Mouse (Mus musculus) heart, postnatal 4 days (tissue): ENCODE results near the gene Cacna1s. TPM values are rescaled to one million over a fixed set of nuclear protein-coding genes. Genes with fewer than 3 reads are reported as not detected.

Experiments
- DNase-seq: peaks from one replicate; pipeline ENCODE4 v3.0.0; 2021
- total RNA-seq, 2 experiments: library from RNA; stranded (reverse); gene quantifications; 2 replicates each; pipeline ENCODE4 v1.2.3; 2021

The Cacna1s gene
- total RNA-seq, 2 experiments from 2014 or later, result 1.2 to 1.8 TPM

DNA sequence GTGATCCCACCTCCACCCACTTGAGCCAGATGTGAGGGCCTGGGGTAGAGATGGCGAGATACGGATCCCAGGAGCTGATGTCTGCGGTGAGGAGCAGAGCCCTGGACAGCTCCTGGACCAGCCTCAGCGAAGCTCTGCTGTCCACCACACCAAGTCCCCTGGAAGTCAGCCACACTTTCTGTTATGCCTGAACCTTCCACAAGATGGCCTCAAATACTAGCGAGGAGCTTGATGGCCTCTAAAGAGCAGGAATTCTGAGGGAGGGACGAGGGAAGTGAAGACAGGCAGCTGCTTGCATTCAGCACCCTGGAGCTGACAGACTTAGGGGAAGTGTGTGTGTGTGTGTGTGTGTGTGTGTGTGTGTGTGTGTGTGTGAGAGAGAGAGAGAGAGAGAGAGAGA lies 1.1 kb upstream of the Cacna1s start:
- DNase-seq, result peak; percentile 85

- DNase-seq, result no peak
These were observed 3.2 kb downstream of the Cacna1s start for GRCm38 (mm10) chr1:136055771-136056170.

DNA sequence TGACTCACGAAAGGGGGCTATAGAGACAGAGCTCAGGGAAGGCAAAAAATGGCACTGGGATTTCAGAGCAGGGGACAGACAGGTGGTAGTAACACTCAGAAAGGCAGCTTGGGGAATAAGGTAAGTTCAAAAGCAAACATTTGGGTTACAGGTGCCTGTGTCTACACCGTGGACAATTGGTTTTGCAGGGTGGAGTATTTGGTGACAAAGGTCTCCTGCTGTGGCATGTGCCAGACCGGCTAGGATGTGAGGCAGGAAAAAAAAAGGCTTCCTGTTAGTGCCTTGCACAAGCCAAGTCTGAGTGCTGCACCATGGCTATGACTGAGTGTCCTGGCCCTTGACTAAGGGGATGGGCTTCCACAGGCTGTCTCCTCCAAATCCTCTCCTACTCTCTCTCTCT lies 6.0 kb downstream of the Cacna1s start:
- no peak for DNase-seq

DNA sequence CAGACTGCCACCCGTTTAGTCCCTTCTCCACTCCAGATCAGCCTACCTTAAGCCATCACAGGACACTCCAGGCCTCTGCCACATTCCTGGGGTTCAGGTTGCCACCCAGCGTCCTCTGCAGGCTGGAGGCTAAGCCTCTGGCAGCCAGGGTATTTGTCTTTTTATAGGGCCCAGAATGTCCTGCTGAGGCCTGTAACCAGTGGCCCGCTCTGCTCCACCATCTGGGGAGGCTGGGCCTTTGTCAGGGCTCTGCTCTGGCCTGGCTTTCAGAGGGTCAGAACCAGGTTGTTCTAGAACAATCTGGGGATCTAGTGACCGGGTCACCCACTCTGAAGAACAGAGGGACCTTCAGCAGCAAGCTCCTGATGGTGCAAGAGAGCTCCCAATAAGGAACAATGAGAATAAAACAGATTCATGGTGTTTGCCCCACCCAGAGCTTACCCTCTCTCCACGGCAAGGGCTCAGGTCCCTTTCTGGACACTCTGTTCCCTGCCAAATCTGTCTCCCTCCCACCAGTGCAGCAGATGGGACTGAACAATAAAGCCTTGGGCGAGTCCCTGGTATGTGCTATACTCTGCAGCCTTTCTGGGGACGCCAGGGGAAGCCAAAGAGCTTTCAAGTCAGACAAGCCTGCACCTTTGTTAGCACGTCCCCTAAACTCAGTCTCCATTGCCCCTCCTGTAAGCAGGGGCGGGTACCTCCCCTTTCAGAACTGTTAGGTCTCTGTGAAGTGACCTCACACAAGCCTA lies 8.7 kb downstream of the Cacna1s start:
- peak; percentile 79 for DNase-seq

GRCm38 (mm10) chr1:136061790-136062141 lies 9.2 kb downstream of the Cacna1s start:
- DNase-seq, result no peak

GRCm38 (mm10) chr1:136063991-136064390 lies 11.4 kb downstream of the Cacna1s start:
- peak; percentile 39 for DNase-seq

DNA sequence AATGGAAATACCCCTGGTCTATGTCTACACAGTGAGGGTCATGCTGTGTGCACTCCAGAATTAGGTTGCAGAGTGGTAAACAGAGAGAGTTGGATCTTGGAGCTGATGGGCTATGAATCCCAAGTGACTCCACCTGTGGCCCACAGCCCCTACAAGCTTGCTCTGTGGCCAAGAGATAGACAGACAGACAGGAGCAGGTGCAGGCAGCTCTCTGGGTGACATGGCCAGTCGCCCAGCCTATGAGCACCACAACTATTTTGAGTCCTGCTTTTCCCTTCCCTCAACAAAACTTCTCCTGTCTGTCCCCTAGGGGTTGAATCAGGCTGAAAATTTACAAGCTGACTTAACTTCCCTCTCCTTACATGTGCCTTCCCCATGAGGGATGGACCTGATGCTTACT lies 14.1 kb downstream of the Cacna1s start:
- no peak for DNase-seq

- no peak for DNase-seq
These were observed 15.0 kb downstream of the Cacna1s start for GRCm38 (mm10) chr1:136067579-136067978.

DNA sequence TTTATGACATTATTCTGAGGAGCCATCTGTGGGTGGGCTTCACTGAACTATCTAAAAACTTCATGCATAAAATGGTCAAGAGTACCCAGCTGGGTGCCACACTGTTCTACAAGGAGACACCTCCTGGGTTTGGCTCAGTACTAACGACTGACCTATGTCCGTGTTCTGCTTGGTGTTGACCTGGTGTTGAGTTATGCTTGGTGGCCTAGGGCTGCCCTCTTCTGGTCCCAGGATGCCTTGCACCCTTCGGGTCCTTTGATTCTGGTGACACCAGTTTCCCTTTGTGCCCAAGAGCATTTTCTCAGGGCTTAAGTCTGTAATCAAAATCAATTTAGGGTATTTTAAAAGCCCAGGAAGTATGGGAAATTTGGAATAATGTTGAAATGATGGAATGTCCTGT lies 23.5 kb downstream of the Cacna1s start:
- peak; percentile 60 for DNase-seq

GRCm38 (mm10) chr1:136077656-136078055 lies 25.1 kb downstream of the Cacna1s start:
- no peak for DNase-seq

DNA sequence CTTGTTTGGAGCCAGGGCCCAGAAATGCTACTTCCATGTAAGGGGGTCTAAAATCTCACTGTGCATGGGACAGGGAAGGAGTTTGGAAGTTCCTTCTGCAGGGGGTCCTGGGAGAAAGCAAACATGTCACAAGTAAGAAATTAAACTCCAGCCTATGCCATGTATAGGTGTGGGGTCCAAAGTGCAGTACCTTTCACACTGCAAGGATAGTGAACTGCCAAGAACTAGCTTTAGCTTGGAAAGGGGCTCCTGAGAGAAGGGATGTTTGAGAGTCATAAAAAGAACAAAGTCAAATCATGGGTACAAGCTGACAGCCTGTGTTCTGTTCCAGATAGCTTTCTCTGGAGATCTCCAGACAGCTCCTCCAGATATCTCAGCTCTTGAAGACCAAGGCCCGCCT lies 28.6 kb downstream of the Cacna1s start:
- no peak for DNase-seq

DNA sequence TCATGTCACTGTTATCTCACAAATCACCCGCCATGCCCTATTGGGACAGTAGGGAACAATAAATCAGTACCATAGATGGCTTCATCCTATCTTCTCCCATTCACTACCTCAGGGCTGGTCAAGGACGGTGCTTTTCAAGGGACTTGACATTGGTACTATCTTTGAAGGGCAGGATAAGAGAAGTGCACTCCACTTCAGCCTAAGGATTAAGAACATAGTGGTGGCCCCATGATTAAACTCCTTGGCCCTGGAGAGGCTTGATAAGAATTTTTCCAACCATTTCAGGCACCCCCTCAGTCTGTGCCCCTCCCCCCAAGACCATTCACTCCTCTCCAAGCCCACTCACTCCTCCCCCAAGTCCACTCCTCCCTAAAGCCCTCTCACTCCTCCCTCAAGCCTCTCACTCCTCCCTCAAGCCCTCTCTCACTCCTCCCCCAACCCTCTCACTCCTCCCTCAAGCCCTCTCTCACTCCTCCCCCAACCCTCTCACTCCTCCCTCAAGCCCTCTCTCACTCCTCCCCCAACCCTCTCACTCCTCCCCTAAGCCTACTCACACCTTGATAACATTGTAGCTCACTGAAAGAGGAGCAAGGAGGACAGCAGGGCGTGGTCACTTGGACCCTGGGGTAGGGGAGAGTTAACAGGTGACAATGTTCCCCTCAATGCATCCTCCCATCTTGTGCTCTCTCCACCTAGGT lies 33.6 kb downstream of the Cacna1s start:
- DNase-seq, result no peak

- no peak for DNase-seq
These were observed 37.0 kb downstream of the Cacna1s start for GRCm38 (mm10) chr1:136089368-136090165.

- no peak for DNase-seq
These were observed 41.2 kb downstream of the Cacna1s start for GRCm38 (mm10) chr1:136093726-136094125.

GRCm38 (mm10) chr1:136094807-136095206 lies 42.3 kb downstream of the Cacna1s start:
- DNase-seq, result no peak

GRCm38 (mm10) chr1:136102094-136102493 lies 49.5 kb downstream of the Cacna1s start:
- no peak for DNase-seq

GRCm38 (mm10) chr1:136102551-136102950 lies 50.0 kb downstream of the Cacna1s start:
- DNase-seq, result no peak

GRCm38 (mm10) chr1:136102981-136103380 lies 50.4 kb downstream of the Cacna1s start:
- DNase-seq, result no peak

DNA sequence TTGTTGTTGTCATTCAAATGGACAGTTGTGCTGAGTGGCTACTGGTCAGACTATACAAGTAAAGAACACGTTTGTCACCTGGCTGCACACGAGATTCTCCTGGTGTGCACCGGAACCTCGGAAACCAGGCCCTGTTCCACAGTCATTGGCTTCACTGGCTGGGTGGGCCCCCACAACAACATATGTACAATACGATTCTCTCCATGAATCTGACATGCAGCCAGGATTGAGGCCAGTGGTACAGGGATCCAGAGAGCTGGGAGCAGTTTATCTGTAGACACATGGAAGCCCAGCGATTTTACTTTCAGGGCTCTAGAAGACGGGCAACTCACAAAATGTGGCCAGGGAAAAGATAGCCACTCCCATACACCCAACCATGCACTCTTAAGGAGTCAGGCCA lies 51.1 kb downstream of the Cacna1s start:
- no peak for DNase-seq

- no peak for DNase-seq
These were observed 52.2 kb downstream of the Cacna1s start for GRCm38 (mm10) chr1:136104741-136105140.

- no peak for DNase-seq
These were observed 56.9 kb downstream of the Cacna1s start for GRCm38 (mm10) chr1:136109464-136109863.

GRCm38 (mm10) chr1:136116183-136116582 lies 63.6 kb downstream of the Cacna1s start:
- DNase-seq, result peak; percentile 70

GRCm38 (mm10) chr1:136117069-136117468 lies 64.5 kb downstream of the Cacna1s start:
- DNase-seq, result no peak
